Mouse (Mus musculus) CH12.LX (cell line): ENCODE measurements around the gene Eif4g3.

ENCODE experiments used
- CHD2 ChIP-seq: IDR thresholded peaks from 2 replicates; pipeline ENCODE4 v1.6.1; 2011; ENCODE audit warnings: low read length, improper control_type of control experiment
- CTCF ChIP-seq, 2 experiments: IDR thresholded peaks in 1 of 2; conservative IDR thresholded peaks in 1 of 2; 2 replicates each; pipeline ENCODE4 v1.5.1; 2011 to 2012; ENCODE audit warnings: low read depth in 2 of 2, low read length in 2 of 2, improper control_type of control experiment in 1 of 2, inconsistent platforms in 1 of 2, mild to moderate bottlenecking in 1 of 2, moderate library complexity in 1 of 2
- MAFK ChIP-seq: IDR thresholded peaks from 2 replicates; pipeline ENCODE4 v1.6.1; 2011; ENCODE audit warnings: low read length, improper control_type of control experiment; ENCODE audit not compliant: insufficient replicate concordance
- MAX ChIP-seq: IDR thresholded peaks from 2 replicates; pipeline ENCODE4 v1.6.1; 2011; ENCODE audit warnings: low read length, improper control_type of control experiment
- POLR2A ChIP-seq: IDR thresholded peaks from 2 replicates; pipeline ENCODE4 v1.6.1; 2011; ENCODE audit warnings: low read depth, mild to moderate bottlenecking, improper control_type of control experiment, low read length
- RCOR1 ChIP-seq: conservative IDR thresholded peaks from 2 replicates; pipeline ENCODE4 v1.6.1; 2012; ENCODE audit warnings: low read depth, mild to moderate bottlenecking, inconsistent platforms, low read length, improper control_type of control experiment
- USF1 ChIP-seq: IDR thresholded peaks from 2 replicates; pipeline ENCODE4 v1.6.1; 2014; ENCODE audit warnings: low read depth, mild to moderate bottlenecking, inconsistent platforms, low read length, improper control_type of control experiment

- TF ChIP-seq POLR2A, result no peak
- no peak for TF ChIP-seq USF1
- no peak for TF ChIP-seq MAFK
- TF ChIP-seq CTCF (conservative IDR thresholded peaks at IDR 0.05 in 1 of 2, IDR thresholded peaks at IDR 0.05 in 1 of 2; ENCODE audit: low read depth in 2 of 2, low read length in 2 of 2), result no peak
- no peak for TF ChIP-seq CHD2
- TF ChIP-seq MAX, result no peak
- no peak for TF ChIP-seq RCOR1
These were observed 30.0 kb upstream of the Eif4g3 start for GRCm38 (mm10) chr4:137962643-137963350.
